Mouse (Mus musculus) kidney, embryonic 14.5 days (tissue): ENCODE results near the gene Dok3. TPM values are rescaled to one million over a fixed set of nuclear protein-coding genes. Genes with fewer than 3 reads are reported as not detected.
A peak's percentile ranks its signal among the peaks of the same experiment; 100 is the strongest.
"Not testable (repeated sequence)": the region's sequence is repeated elsewhere in the genome, so short reads cannot be mapped to it uniquely, and the experiment has no call there.

Source experiments
- ATAC-seq: fragments of 200-750 bp; cut with Nextera tagmentation; 2 replicates; pipeline ENCODE4 v1.8.0; 2017; ENCODE audit warnings: moderate number of reproducible peaks, mild to moderate bottlenecking, moderate TSS enrichment, moderate library complexity; ENCODE audit not compliant: low FRiP score, low TSS enrichment
- H3K27ac ChIP-seq: fragments of 300-500 bp; sonication (generic); 2 replicates; pipeline ENCODE4 v1.5.1; 2014; ENCODE audit warnings: low read depth, mild to moderate bottlenecking, low read length, moderate library complexity, mixed read lengths
- H3K27me3 ChIP-seq: fragments of 300-500 bp; sonication (generic); 2 replicates; pipeline ENCODE4 v1.6.1; 2014; ENCODE audit warnings: mild to moderate bottlenecking, low read length; ENCODE audit not compliant: control insufficient read depth, insufficient read depth
- H3K36me3 ChIP-seq: fragments of 300-500 bp; sonication (generic); 2 replicates; pipeline ENCODE4 v1.6.1; 2014; ENCODE audit warnings: low read length, mixed read lengths; ENCODE audit not compliant: control insufficient read depth, insufficient read depth
- H3K4me1 ChIP-seq: fragments of 300-500 bp; sonication (generic); 2 replicates; pipeline ENCODE4 v1.6.1; 2014; ENCODE audit warnings: low read length, mixed read lengths; ENCODE audit not compliant: control insufficient read depth, insufficient read depth
- H3K4me2 ChIP-seq: fragments of 300-500 bp; sonication (generic); replicated peaks from 2 replicates; pipeline ENCODE4 v1.6.1; 2014; ENCODE audit warnings: low read depth, mild to moderate bottlenecking, low read length
- H3K4me3 ChIP-seq: fragments of 300-500 bp; sonication (generic); 2 replicates; pipeline ENCODE4 v1.5.1; 2014; ENCODE audit warnings: mild to moderate bottlenecking, low read length
- H3K9ac ChIP-seq: fragments of 300-500 bp; sonication (generic); 2 replicates; pipeline ENCODE4 v1.6.1; 2014; ENCODE audit warnings: low read depth, mild to moderate bottlenecking, low read length, moderate library complexity
- H3K9me3 ChIP-seq: fragments of 300-500 bp; sonication (generic); 2 replicates; pipeline ENCODE4 v1.6.1; 2016; ENCODE audit warnings: low read length; ENCODE audit not compliant: control insufficient read depth
- WGBS: fragments of 180-500 bp; shearing (Covaris S2); extraction: QIAGEN DNeasy Blood & Tissue Kit; methylation state at CpG from one replicate; pipeline ENCODE4 v1.1.7; 2014; 5-methylcytosine and 5-hydroxymethylcytosine counted together
- polyA plus RNA-seq: library from polyadenylated mRNA; unstranded; fragments of >200 nt; fragmentation: Nextera tagmentation; extraction: Ambion mirVana; gene quantifications from 2 replicates; pipeline ENCODE4 v1.2.1, GENCODE M21; 2014

Dok3 gene
- polyA plus RNA-seq, 1 experiment from 2014 or later, result 1.9 TPM

- H3K4me3 ChIP-seq, result peak overlapping the region; percentile 97
- peak overlapping the region; percentile 97 for H3K9ac ChIP-seq
- peak overlapping the region; percentile 87 for H3K27ac ChIP-seq
- peaks cover 17% of the 10 kb centered on the region; the same call in 1 of the 2 replicates for H3K36me3 ChIP-seq
- peaks cover 3% of the 10 kb centered on the region; the same call in 1 of the 2 replicates for H3K9me3 ChIP-seq
- peak overlapping the region; percentile 66 for H3K4me2 ChIP-seq
- WGBS, result 0% methylated on average over 47 of the region's 47 CpGs
- ATAC-seq, result peak; percentile 78
- no peaks in the 10 kb centered on the region for H3K27me3 ChIP-seq
- peaks cover 8% of the 10 kb centered on the region; the same call in 1 of the 2 replicates for H3K4me1 ChIP-seq
Measured at GRCm38 (mm10) chr13:55570286-55570973, 41.3 kb upstream of the Dok3 start.

- Histone ChIP-seq H3K9ac (peak overlapping the region; percentile 97), H3K4me3 (peak overlapping the region; percentile 97), H3K4me2 (peak overlapping the region; percentile 66), H3K27me3 (no peaks in the 10 kb centered on the region), H3K36me3 (peaks cover 21% of the 10 kb centered on the region; the same call in 1 of the 2 replicates), H3K9me3 (peaks cover 3% of the 10 kb centered on the region; the same call in 1 of the 2 replicates), H3K27ac (peak overlapping the region; percentile 87; the same call in 1 of the 2 replicates), H3K4me1 (peaks cover 8% of the 10 kb centered on the region; the same call in 1 of the 2 replicates)
- 4% methylated on average over 16 of the region's 16 CpGs for WGBS
- peak; percentile 7; the same call in 1 of the 2 replicates for ATAC-seq
Measured at GRCm38 (mm10) chr13:55569726-55570285, 40.7 kb upstream of the Dok3 start.

- H3K36me3 ChIP-seq, result peaks cover 29% of the 10 kb centered on the region; the same call in 1 of the 2 replicates
- not testable (repeated sequence) for H3K9ac ChIP-seq, H3K27ac ChIP-seq, H3K27me3 ChIP-seq, H3K4me2 ChIP-seq, H3K4me1 ChIP-seq, ATAC-seq, H3K9me3 ChIP-seq, H3K4me3 ChIP-seq
- 85% methylated on average over 4 of the region's 4 CpGs for WGBS
Measured at GRCm38 (mm10) chr13:55568524-55568923, 39.4 kb upstream of the Dok3 start.

- H3K36me3 ChIP-seq, result peaks cover 31% of the 10 kb centered on the region; the same call in 1 of the 2 replicates
- H3K9me3 ChIP-seq, result no peaks in the 10 kb centered on the region
- 69% methylated on average over 2 of the region's 2 CpGs for WGBS
- no peak overlapping the region for H3K4me2 ChIP-seq
- no peak overlapping the region for H3K27ac ChIP-seq
- H3K4me1 ChIP-seq, result peaks cover 8% of the 10 kb centered on the region; the same call in 1 of the 2 replicates
- H3K27me3 ChIP-seq, result no peaks in the 10 kb centered on the region
- no peak overlapping the region for H3K4me3 ChIP-seq
- no peak overlapping the region for H3K9ac ChIP-seq
- ATAC-seq, result no peak
Measured at GRCm38 (mm10) chr13:55567949-55568348, 38.9 kb upstream of the Dok3 start.

- H3K9me3 ChIP-seq, result no peaks in the 10 kb centered on the region
- 87% methylated on average over 6 of the region's 6 CpGs for WGBS
- ATAC-seq, result no peak
- H3K4me1 ChIP-seq, result peaks cover 8% of the 10 kb centered on the region; the same call in 1 of the 2 replicates
- H3K27ac ChIP-seq, result no peak overlapping the region
- H3K4me2 ChIP-seq, result no peak overlapping the region
- no peak overlapping the region for H3K9ac ChIP-seq
- peaks cover 31% of the 10 kb centered on the region; the same call in 1 of the 2 replicates for H3K36me3 ChIP-seq
- no peaks in the 10 kb centered on the region for H3K27me3 ChIP-seq
- H3K4me3 ChIP-seq, result no peak overlapping the region
Measured at GRCm38 (mm10) chr13:55567001-55567400, 37.9 kb upstream of the Dok3 start.

GRCm38 (mm10) chr13:55563266-55563879 is 34.3 kb upstream of the Dok3 start:
- Histone ChIP-seq H3K27me3 (no peaks in the 10 kb centered on the region), H3K4me1 (no peaks in the 10 kb centered on the region), H3K9me3 (no peaks in the 10 kb centered on the region), H3K9ac (no peak overlapping the region), H3K36me3 (peaks cover 35% of the 10 kb centered on the region; the same call in 1 of the 2 replicates), H3K27ac (no peak overlapping the region), H3K4me2 (no peak overlapping the region), H3K4me3 (no peak overlapping the region)
- ATAC-seq, result no peak
- 82% methylated on average over 7 of the region's 7 CpGs for WGBS

- WGBS, result 75% methylated on average over 6 of the region's 6 CpGs
- H3K36me3 ChIP-seq, result peaks cover 45% of the 10 kb centered on the region
- no peak overlapping the region for H3K27ac ChIP-seq
Measured at GRCm38 (mm10) chr13:55557499-55557898, 28.4 kb upstream of the Dok3 start.

GRCm38 (mm10) chr13:55555921-55556320 is 26.8 kb upstream of the Dok3 start:
- no peaks in the 10 kb centered on the region for H3K27me3 ChIP-seq
- H3K9ac ChIP-seq, result no peak overlapping the region
- H3K27ac ChIP-seq, result no peak overlapping the region
- no peak overlapping the region for H3K4me3 ChIP-seq
- ATAC-seq, result no peak
- peaks cover 53% of the 10 kb centered on the region for H3K36me3 ChIP-seq
- no peak overlapping the region for H3K4me2 ChIP-seq
- WGBS, result 93% methylated on average over 9 of the region's 9 CpGs
- H3K4me1 ChIP-seq, result no peaks in the 10 kb centered on the region
- H3K9me3 ChIP-seq, result no peaks in the 10 kb centered on the region

More at GRCm38 (mm10) chr13:55557499-55557898, 28.4 kb upstream of the Dok3 start:
- H3K9ac ChIP-seq, result no peak overlapping the region
- H3K9me3 ChIP-seq, result no peaks in the 10 kb centered on the region
- H3K4me2 ChIP-seq, result no peak overlapping the region
- H3K27me3 ChIP-seq, result no peaks in the 10 kb centered on the region
- no peak overlapping the region for H3K4me3 ChIP-seq
- no peak for ATAC-seq
- H3K4me1 ChIP-seq, result no peaks in the 10 kb centered on the region
